Mouse (Mus musculus) megakaryocyte, embryonic 14.5 days (primary cell): ENCODE data around the gene Iqca. TPM values are rescaled to one million over a fixed set of nuclear protein-coding genes. Genes with fewer than 3 reads are reported as not detected.

Experiments used
- H3K27me3 ChIP-seq: replicated peaks from 2 replicates; pipeline ENCODE3; 2012; ENCODE audit warnings: inconsistent platforms
- H3K36me3 ChIP-seq: replicated peaks from 2 replicates; pipeline ENCODE3; 2012; ENCODE audit warnings: low read length, inconsistent platforms, mixed read lengths
- H3K4me1 ChIP-seq: 2 replicates; pipeline ENCODE4 v1.6.1; 2012; ENCODE audit warnings: inconsistent platforms
- H3K4me3 ChIP-seq: replicated peaks from 2 replicates; pipeline ENCODE3; 2012; ENCODE audit warnings: moderate library complexity, mild to moderate bottlenecking, inconsistent platforms
- H3K9me3 ChIP-seq: 2 replicates; pipeline ENCODE4 v1.6.1; 2012; ENCODE audit warnings: inconsistent platforms
- FLI1 ChIP-seq: IDR thresholded peaks from 2 replicates; pipeline ENCODE4 v1.6.1; 2012; ENCODE audit warnings: low read length, inconsistent platforms, mixed read lengths
- GATA1 ChIP-seq: IDR thresholded peaks from 3 replicates; pipeline ENCODE4 v1.6.1; 2012; ENCODE audit warnings: mixed read lengths, low read length, inconsistent platforms, borderline replicate concordance
- polyA plus RNA-seq: library from polyadenylated mRNA; stranded (reverse); fragments of >175 nt; gene quantifications from 2 replicates; pipeline ENCODE4 v1.2.3, GENCODE M21; 2012; ENCODE audit warnings: low replicate concordance; ENCODE audit not compliant: insufficient read depth

Gene Iqca
- polyA plus RNA-seq, 1 experiment = not detected

DNA sequence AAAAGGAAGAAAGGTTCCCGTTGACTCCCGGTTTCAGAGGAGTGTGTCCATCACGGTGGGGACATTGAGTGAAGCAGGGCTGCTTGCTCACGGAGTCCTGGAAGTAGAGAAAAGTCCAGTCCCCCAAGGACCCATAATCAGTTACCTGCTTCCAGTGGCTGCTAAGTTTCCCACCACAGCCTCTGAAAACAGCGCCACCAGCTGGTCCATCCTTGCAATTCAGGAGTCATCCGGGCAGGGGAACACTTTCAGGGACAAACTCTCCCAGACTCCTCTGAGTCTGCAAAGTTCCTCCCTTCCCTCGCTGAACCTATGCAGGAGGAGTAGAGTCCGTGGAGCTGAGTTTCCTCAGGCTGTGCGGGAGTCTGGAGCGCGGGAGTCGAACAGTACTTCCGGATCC lies 6.7 kb upstream of the Iqca start:
- H3K27me3 ChIP-seq = peaks cover 4% of the 10 kb centered on the region
- no peaks in the 10 kb centered on the region for H3K9me3 ChIP-seq
- H3K4me3 ChIP-seq = no peak overlapping the region
- H3K4me1 ChIP-seq = no peaks in the 10 kb centered on the region
- TF ChIP-seq GATA1 (no peak), FLI1 (no peak)
- H3K36me3 ChIP-seq = no peaks in the 10 kb centered on the region

DNA sequence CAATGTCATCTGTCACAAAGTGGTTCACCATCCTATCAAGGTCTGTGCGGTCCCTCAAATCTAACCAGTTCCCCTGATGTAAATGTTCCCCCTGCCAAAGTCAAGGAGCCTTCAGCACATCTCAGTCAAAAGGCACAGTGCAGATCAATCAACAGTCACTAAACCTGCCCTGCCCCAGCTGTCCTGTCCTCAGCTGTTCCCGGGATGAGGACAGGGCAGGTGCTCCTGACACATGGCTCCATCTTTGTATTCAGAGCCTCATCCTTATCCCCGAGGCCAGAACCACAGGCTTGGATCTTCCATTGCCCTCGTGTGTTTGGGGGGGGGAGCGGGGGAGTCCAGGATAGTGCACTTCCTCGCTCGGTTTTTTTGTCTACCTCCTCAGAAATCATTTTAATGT lies 3.4 kb upstream of the Iqca start:
- Histone ChIP-seq H3K27me3 (peaks cover 24% of the 10 kb centered on the region), H3K4me1 (peaks cover 12% of the 10 kb centered on the region), H3K4me3 (no peak overlapping the region), H3K36me3 (no peaks in the 10 kb centered on the region), H3K9me3 (no peaks in the 10 kb centered on the region)
- no peak for TF ChIP-seq GATA1
- no peak for TF ChIP-seq FLI1

DNA sequence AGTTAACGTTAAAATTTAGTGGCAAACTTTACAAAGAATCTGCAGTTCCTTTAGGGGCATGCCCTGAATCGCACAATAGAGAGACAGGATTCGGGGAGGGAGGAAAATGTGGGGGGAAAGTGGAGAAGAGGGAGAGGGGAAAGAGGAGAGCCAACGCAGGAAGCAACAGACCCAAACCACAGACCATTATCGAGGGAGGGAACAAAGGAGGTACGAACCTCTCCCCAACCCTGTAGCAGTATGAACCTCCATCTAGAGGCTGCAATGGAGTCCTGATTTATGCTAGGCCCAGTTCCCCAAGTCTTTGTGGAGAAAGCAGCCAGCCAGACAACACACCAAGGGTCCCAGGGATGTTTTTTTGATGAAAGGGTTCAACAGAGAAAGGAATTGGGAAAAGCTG lies 586 bp upstream of the Iqca start:
- H3K4me3 ChIP-seq = no peak overlapping the region
- H3K4me1 ChIP-seq = peaks cover 12% of the 10 kb centered on the region
- peaks cover 28% of the 10 kb centered on the region for H3K27me3 ChIP-seq
- no peak for TF ChIP-seq GATA1
- no peak for TF ChIP-seq FLI1
- H3K36me3 ChIP-seq = no peaks in the 10 kb centered on the region
- peaks cover 10% of the 10 kb centered on the region for H3K9me3 ChIP-seq

DNA sequence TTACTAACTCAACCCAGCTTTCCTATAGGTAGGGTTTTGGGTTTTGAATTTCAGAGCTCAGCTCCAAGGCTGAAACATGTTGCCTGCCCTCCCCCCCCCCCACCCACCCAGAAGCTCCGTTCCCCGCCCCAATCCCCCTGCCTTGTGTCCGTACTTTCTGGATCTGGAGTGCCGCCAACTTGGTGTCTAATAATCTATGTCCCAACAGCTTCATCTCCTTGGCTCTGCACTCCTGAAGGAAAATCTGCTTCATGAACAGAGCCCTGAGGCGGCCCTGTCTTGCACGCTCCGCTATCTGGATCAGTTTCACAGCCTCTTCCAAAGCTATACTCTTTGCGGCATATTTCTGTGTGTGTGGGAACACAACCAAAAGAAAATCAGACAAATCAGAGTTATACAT lies 13.5 kb downstream of the Iqca start:
- Histone ChIP-seq H3K4me1 (no peaks in the 10 kb centered on the region), H3K9me3 (no peaks in the 10 kb centered on the region), H3K36me3 (no peaks in the 10 kb centered on the region), H3K4me3 (no peak overlapping the region), H3K27me3 (peaks cover 1% of the 10 kb centered on the region)
- TF ChIP-seq GATA1 (no peak), FLI1 (no peak)

DNA sequence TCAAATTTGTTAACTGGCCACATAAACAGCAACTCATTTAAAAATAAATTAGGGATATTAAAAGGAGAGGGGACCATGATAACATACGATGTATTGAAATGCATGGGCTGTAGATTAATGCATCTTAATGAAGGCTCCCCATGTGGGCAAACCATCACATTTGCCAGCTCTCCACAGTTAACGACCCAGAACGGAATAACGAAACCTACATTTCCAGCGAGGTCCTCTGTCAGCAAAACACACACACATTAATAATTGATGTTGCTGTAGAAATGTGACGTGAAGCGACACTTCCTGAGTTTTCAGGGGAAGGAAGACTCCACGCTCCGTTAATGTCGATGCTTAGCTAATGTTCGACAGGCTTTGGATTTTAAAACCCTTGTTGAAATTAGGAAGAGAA lies 20.8 kb downstream of the Iqca start:
- TF ChIP-seq FLI1 = no peak
- TF ChIP-seq GATA1 = no peak
- no peaks in the 10 kb centered on the region for H3K36me3 ChIP-seq
- no peaks in the 10 kb centered on the region for H3K4me1 ChIP-seq
- no peaks in the 10 kb centered on the region for H3K9me3 ChIP-seq
- no peak overlapping the region for H3K4me3 ChIP-seq
- no peaks in the 10 kb centered on the region for H3K27me3 ChIP-seq

DNA sequence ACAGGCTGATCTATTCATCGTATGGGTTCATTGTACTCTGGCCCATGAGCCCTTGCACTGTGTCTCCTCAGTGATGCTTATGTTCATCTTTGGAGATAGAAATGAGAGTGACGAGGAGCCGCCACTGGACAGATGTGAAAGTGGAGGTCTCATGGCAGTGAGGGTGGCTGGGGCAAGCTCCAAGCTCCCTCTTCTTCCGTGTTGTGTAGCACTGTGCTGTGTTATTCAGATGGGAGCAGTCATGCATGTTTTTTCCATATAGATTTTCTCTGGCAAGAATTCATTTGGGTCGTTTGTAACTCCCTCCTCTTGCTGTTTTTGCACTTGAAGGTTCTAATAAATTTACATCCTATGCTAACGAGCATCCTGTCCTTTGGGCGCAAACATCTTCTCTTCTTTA lies 21.2 kb downstream of the Iqca start:
- Histone ChIP-seq H3K9me3 (no peaks in the 10 kb centered on the region), H3K4me1 (no peaks in the 10 kb centered on the region), H3K4me3 (no peak overlapping the region), H3K36me3 (no peaks in the 10 kb centered on the region), H3K27me3 (no peaks in the 10 kb centered on the region)
- TF ChIP-seq FLI1 (no peak), GATA1 (no peak)

DNA sequence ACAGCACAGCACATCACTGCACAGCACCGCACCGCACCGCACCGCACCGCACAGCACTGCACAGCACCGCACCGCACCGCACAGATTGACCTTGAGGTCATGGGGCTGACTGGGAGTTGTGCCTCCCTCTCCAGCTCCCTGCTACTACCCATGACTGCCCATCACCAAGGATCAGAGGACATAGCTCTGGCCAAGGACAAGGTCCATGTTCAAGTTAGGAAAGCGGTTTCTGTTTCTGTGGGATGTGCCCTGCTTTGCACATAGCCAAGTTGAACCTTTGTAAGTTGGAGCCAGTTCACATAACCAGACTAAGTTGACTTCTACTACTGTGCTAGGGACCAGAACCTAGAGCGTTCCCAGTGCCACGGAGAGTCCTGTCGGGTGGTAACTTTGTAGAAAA lies 28.6 kb downstream of the Iqca start:
- Histone ChIP-seq H3K27me3 (no peaks in the 10 kb centered on the region), H3K4me1 (no peaks in the 10 kb centered on the region), H3K36me3 (no peaks in the 10 kb centered on the region), H3K9me3 (no peaks in the 10 kb centered on the region), H3K4me3 (no peak overlapping the region)
- TF ChIP-seq GATA1 = no peak

DNA sequence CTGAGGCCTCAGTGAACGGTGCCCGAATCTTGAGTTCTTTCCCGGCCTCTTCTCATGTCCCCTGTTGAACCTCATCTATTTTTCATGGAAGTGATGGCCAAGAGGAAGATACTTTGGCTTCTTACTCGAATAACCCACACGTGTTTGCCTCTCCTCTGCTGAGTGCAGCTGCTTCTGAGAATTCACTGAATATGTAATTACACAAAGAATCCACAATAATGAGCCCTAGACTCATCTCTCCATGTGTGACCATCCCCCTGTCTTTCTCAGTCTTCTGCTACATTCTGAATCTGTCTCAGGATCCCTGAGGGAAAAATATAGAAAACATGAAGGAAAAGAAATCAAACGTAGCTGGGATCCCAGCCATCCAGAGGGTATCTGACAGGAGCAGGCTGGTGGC lies 32.5 kb downstream of the Iqca start:
- TF ChIP-seq GATA1 (no peak), FLI1 (no peak)
- no peaks in the 10 kb centered on the region for H3K27me3 ChIP-seq
- H3K4me1 ChIP-seq = no peaks in the 10 kb centered on the region
- H3K4me3 ChIP-seq = no peak overlapping the region
- H3K9me3 ChIP-seq = no peaks in the 10 kb centered on the region
- no peaks in the 10 kb centered on the region for H3K36me3 ChIP-seq

DNA sequence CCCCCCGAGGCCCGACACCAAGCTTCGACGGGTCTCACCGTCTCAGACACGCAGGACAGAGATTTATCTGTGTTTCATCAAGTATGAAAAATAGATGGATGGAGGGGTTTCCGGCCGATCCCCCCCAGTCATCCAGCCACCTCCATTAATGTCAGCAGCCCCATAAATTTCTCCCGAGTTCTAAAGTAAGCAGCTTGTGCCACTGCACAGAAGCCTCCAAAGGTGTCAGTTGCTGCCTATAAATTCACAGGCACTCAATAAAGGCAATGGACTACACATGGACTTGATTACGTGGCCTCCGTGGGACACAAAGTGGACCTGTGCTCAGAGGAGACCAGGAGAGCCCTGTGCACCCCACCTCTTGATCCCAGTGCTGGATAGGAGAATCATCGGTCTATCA lies 34.0 kb downstream of the Iqca start:
- H3K9me3 ChIP-seq = no peaks in the 10 kb centered on the region
- no peaks in the 10 kb centered on the region for H3K4me1 ChIP-seq
- H3K4me3 ChIP-seq = no peak overlapping the region
- H3K36me3 ChIP-seq = no peaks in the 10 kb centered on the region
- TF ChIP-seq GATA1 (no peak), FLI1 (no peak)
- no peaks in the 10 kb centered on the region for H3K27me3 ChIP-seq

DNA sequence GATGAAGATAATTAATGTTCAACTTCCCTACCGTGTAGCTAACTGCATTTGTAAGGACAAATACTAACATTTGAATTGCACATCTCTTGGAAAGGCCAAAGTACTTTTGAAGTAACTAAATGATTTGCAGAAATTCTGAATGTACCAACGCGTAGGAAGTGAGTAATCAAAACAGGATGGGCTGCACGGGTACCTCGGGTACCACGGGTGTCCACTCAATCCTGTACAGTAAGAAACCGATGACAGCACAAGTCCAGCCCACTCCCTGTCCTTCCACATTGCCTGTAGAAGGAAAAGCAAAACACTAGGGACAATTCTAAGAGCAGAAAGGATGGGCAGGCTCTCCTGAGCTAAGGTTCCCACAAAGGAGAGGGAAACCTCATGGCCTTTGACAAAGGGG lies 36.0 kb downstream of the Iqca start:
- no peak for TF ChIP-seq GATA1
- no peak for TF ChIP-seq FLI1
- no peak overlapping the region for H3K4me3 ChIP-seq
- no peaks in the 10 kb centered on the region for H3K4me1 ChIP-seq
- H3K36me3 ChIP-seq = no peaks in the 10 kb centered on the region
- H3K27me3 ChIP-seq = no peaks in the 10 kb centered on the region
- H3K9me3 ChIP-seq = no peaks in the 10 kb centered on the region

DNA sequence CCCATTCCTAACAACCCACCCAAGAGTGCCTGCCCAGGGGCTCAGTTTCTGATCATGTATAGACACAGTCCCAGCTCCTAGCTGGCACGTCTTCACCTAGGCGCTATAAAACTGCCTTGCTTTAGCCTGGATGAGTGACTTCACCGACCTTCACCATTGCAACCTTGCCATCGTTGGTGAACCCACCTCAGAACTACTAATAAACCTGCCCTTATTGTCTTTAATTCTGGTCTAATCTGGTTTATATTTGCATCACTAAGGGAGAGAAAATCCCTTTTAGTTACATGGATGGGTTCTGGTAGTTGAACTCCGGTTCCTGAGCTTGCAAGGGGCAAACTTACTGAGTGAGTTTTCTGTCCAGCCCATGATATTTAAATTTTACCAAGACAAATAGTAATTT lies 38.6 kb downstream of the Iqca start:
- Histone ChIP-seq H3K27me3 (no peaks in the 10 kb centered on the region), H3K36me3 (no peaks in the 10 kb centered on the region), H3K4me3 (no peak overlapping the region), H3K4me1 (no peaks in the 10 kb centered on the region), H3K9me3 (peaks cover 6% of the 10 kb centered on the region; the same call in 1 of the 2 replicates)
- TF ChIP-seq FLI1 (no peak), GATA1 (no peak)
